Mouse (Mus musculus) heart, postnatal 25 days (tissue): ENCODE measurements around the gene Ttll10. TPM values are rescaled to one million over a fixed set of nuclear protein-coding genes. Genes with fewer than 3 reads are reported as not detected.

Experiments used
- DNase-seq: peaks from one replicate; pipeline ENCODE4 v3.0.0; 2022; ENCODE audit warnings: low spot score
- intact Hi-C: fragments of 180-260 bp; cut with DNase I; formaldehyde crosslinking; loops from one replicate; pipeline ENCODE4 v1.15.1; 2025
- total RNA-seq, 2 experiments: library from RNA; stranded (reverse); gene quantifications; 2 replicates each; pipeline ENCODE4 v1.2.3; 2021

The Ttll10 gene
- total RNA-seq, result not detected

- intact Hi-C loops, result no loop called here
- no peak for DNase-seq
Observed at GRCm38 (mm10) chr4:156059261-156059660, at the start of gene Ttll10. Ttll10 (minus strand) TSS chr4:156059414.

GRCm38 (mm10) chr4:156103342-156103741, 44.1 kb upstream of the Ttll10 start:
- intact Hi-C loops, result no loop called here
- no peak for DNase-seq

GRCm38 (mm10) chr4:156101481-156101903, 42.3 kb upstream of the Ttll10 start:
- intact Hi-C loops, result loop anchor here (2.0 kb wide), 1 partner anchor 143 kb away; no protein-coding TSS in a partner anchor
- DNase-seq, result no peak

- no peak for DNase-seq
- intact Hi-C loops, result loop anchor here (2.0 kb wide), 1 partner anchor 142 kb away; no protein-coding TSS in a partner anchor
Observed at GRCm38 (mm10) chr4:156100501-156100900, 41.3 kb upstream of the Ttll10 start.

GRCm38 (mm10) chr4:156099427-156099826, 40.2 kb upstream of the Ttll10 start:
- intact Hi-C loops, result no loop called here
- no peak for DNase-seq

GRCm38 (mm10) chr4:156097770-156098366, 38.7 kb upstream of the Ttll10 start:
- intact Hi-C loops, result no loop called here

GRCm38 (mm10) chr4:156096191-156096590, 37.0 kb upstream of the Ttll10 start:
- DNase-seq, result no peak
- intact Hi-C loops, result no loop called here

More at GRCm38 (mm10) chr4:156097770-156098366, 38.7 kb upstream of the Ttll10 start:
- no peak for DNase-seq

GRCm38 (mm10) chr4:156093758-156094157, 34.5 kb upstream of the Ttll10 start:
- intact Hi-C loops, result no loop called here
- DNase-seq, result no peak

- DNase-seq, result no peak
- intact Hi-C loops, result no loop called here
Observed at GRCm38 (mm10) chr4:156092765-156093164, 33.6 kb upstream of the Ttll10 start.

- intact Hi-C loops, result no loop called here
- DNase-seq, result no peak
Observed at GRCm38 (mm10) chr4:156091236-156091635, 32.0 kb upstream of the Ttll10 start.

GRCm38 (mm10) chr4:156087398-156088087, 28.3 kb upstream of the Ttll10 start:
- intact Hi-C loops, result no loop called here
- no peak for DNase-seq

GRCm38 (mm10) chr4:156085256-156085655, 26.0 kb upstream of the Ttll10 start:
- intact Hi-C loops, result no loop called here
- no peak for DNase-seq

- DNase-seq, result no peak
- intact Hi-C loops, result no loop called here
Observed at GRCm38 (mm10) chr4:156084096-156084879, 25.1 kb upstream of the Ttll10 start.

- no peak for DNase-seq
- intact Hi-C loops, result no loop called here
Observed at GRCm38 (mm10) chr4:156083348-156083747, 24.1 kb upstream of the Ttll10 start.

- intact Hi-C loops, result no loop called here
- DNase-seq, result no peak
Observed at GRCm38 (mm10) chr4:156082621-156083234, 23.5 kb upstream of the Ttll10 start.

GRCm38 (mm10) chr4:156077499-156078301, 18.5 kb upstream of the Ttll10 start:
- no peak for DNase-seq
- intact Hi-C loops, result no loop called here

- intact Hi-C loops, result no loop called here
- no peak for DNase-seq
Observed at GRCm38 (mm10) chr4:156076911-156077382, 17.7 kb upstream of the Ttll10 start.

GRCm38 (mm10) chr4:156070716-156071115, 11.5 kb upstream of the Ttll10 start:
- intact Hi-C loops, result no loop called here
- DNase-seq, result no peak

GRCm38 (mm10) chr4:156070276-156070675, 11.1 kb upstream of the Ttll10 start:
- intact Hi-C loops, result no loop called here
- no peak for DNase-seq
